Mouse (Mus musculus) heart, embryonic 12.5 days (tissue): ENCODE data around the gene Tnrc6a. TPM values are rescaled to one million over a fixed set of nuclear protein-coding genes. Genes with fewer than 3 reads are reported as not detected.

Source experiments
- ATAC-seq: fragments of 200-750 bp; cut with Nextera tagmentation; 2 replicates; pipeline ENCODE4 v1.8.0; 2017; ENCODE audit warnings: moderate TSS enrichment, moderate library complexity; ENCODE audit not compliant: insufficient number of reproducible peaks, low FRiP score
- H3K27ac ChIP-seq: fragments of 300-500 bp; sonication (generic); 2 replicates; pipeline ENCODE4 v1.5.1; 2016; ENCODE audit warnings: mild to moderate bottlenecking, moderate library complexity; ENCODE audit not compliant: poor library complexity, severe bottlenecking
- H3K27me3 ChIP-seq: fragments of 300-500 bp; sonication (generic); replicated peaks from 2 replicates; pipeline ENCODE4 v1.6.1; 2016; ENCODE audit warnings: mild to moderate bottlenecking, moderate library complexity
- H3K36me3 ChIP-seq: fragments of 300-500 bp; sonication (generic); 2 replicates; pipeline ENCODE4 v1.6.1; 2016; ENCODE audit warnings: mild to moderate bottlenecking, moderate library complexity
- H3K4me1 ChIP-seq: fragments of 300-500 bp; sonication (generic); replicated peaks from 2 replicates; pipeline ENCODE4 v1.6.1; 2016; ENCODE audit warnings: mild to moderate bottlenecking
- H3K4me2 ChIP-seq: fragments of 300-500 bp; sonication (generic); 2 replicates; pipeline ENCODE4 v1.6.1; 2016; ENCODE audit warnings: mild to moderate bottlenecking, moderate library complexity
- H3K4me3 ChIP-seq: fragments of 300-500 bp; sonication (generic); 2 replicates; pipeline ENCODE4 v1.5.1; 2016; ENCODE audit warnings: mild to moderate bottlenecking
- H3K9ac ChIP-seq: fragments of 300-500 bp; sonication (generic); 2 replicates; pipeline ENCODE4 v1.6.1; 2016; ENCODE audit warnings: mild to moderate bottlenecking, moderate library complexity
- H3K9me3 ChIP-seq: fragments of 300-500 bp; sonication (generic); replicated peaks from 2 replicates; pipeline ENCODE4 v1.6.1; 2016; ENCODE audit warnings: mild to moderate bottlenecking, moderate library complexity
- WGBS: fragments of 180-500 bp; shearing (Covaris S2); methylation state at CpG from one replicate; pipeline ENCODE4 v1.1.7; 2016; 5-methylcytosine and 5-hydroxymethylcytosine counted together
- polyA plus RNA-seq: library from polyadenylated mRNA; unstranded; fragments of >200 nt; fragmentation: Nextera tagmentation; extraction: Ambion mirVana; gene quantifications from 2 replicates; pipeline ENCODE4 v1.2.1, GENCODE M21; 2016

Tnrc6a gene
- polyA plus RNA-seq, 1 experiment from 2014 or later = 48.9 TPM

DNA sequence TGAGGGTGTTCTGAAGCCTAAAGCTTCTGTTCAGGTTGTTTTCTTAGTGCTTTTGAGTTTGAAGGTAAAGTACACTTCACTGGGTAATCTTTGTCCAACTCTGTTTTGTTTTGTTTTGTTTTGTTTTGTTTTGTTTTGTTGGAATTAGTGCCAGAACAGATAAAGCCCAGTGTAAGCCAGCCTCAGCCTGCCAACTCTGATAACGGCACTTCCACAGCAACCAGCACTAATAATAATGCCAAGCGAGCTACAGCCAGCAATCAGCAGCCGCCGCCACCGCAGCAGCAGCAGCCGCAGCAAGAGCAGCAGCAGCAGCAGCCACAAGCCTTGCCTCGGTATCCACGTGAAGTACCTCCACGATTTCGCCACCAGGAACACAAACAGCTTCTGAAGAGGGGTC lies 38.7 kb downstream of the Tnrc6a start:
- Histone ChIP-seq H3K4me3 (no peak overlapping the region), H3K27ac (peak overlapping the region; percentile 52), H3K9me3 (no peaks in the 10 kb centered on the region), H3K4me2 (no peak overlapping the region), H3K36me3 (peaks cover 58% of the 10 kb centered on the region), H3K27me3 (no peaks in the 10 kb centered on the region), H3K9ac (no peak overlapping the region), H3K4me1 (peaks cover 8% of the 10 kb centered on the region)
- 65% methylated on average over 10 of the region's 10 CpGs for WGBS
- no peak for ATAC-seq

GRCm38 (mm10) chr7:123167436-123167835 lies 43.8 kb downstream of the Tnrc6a start:
- H3K9me3 ChIP-seq = no peaks in the 10 kb centered on the region
- H3K4me3 ChIP-seq = no peak overlapping the region
- ATAC-seq = no peak
- peaks cover 7% of the 10 kb centered on the region for H3K4me1 ChIP-seq
- no peak overlapping the region for H3K9ac ChIP-seq
- H3K4me2 ChIP-seq = no peak overlapping the region
- peaks cover 94% of the 10 kb centered on the region for H3K36me3 ChIP-seq
- 87% methylated on average over 2 of the region's 2 CpGs for WGBS
- H3K27ac ChIP-seq = no peak overlapping the region
- no peaks in the 10 kb centered on the region for H3K27me3 ChIP-seq

DNA sequence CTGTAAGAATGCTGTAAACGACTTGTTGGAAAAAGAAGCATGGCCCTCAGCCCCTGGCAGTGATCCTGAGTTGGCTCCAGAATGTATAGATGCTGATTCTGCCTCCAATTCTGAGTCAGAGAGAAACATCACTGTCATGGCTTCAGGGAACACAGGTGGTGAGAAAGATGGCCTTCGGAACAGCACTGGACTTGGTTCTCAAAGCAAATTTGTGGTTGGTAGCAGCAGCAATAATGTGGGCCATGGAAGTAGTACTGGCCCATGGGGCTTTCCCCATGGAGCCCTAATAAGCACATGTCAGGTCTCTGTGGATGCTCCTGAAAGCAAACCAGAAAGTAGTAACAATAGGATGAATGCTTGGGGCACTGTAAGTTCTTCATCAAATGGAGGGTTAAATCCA lies 45.9 kb downstream of the Tnrc6a start:
- no peak for ATAC-seq
- H3K9me3 ChIP-seq = no peaks in the 10 kb centered on the region
- 0 out of 2 replicates have a peak, but pooled peaks cover 3% of the 10 kb centered on the region for H3K4me1 ChIP-seq
- H3K9ac ChIP-seq = no peak overlapping the region
- no peak overlapping the region for H3K27ac ChIP-seq
- 89% methylated on average over 2 of the region's 2 CpGs for WGBS
- no peaks in the 10 kb centered on the region for H3K27me3 ChIP-seq
- H3K4me3 ChIP-seq = no peak overlapping the region
- H3K36me3 ChIP-seq = peaks cover 91% of the 10 kb centered on the region
- no peak overlapping the region for H3K4me2 ChIP-seq

DNA sequence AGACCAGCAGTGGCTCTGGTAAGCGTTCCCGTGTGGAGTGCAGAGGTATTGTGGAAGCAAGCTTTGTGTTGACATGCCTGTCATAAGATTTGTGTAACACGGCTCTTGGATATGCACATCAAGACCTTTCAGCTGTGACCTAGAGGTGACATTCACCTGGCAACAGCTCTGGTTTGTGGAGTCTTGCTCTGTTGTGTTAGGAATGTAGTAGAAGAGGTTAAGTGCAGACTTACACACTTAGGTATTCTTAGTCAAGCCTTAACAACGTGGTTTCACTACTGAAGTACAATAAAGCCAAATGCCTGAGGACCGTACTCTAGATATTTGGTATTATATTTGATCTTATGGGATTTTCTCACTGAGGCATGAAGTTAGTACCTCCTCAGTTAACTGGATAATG lies 48.4 kb downstream of the Tnrc6a start:
- ATAC-seq = no peak

GRCm38 (mm10) chr7:123177215-123177614 lies 53.5 kb downstream of the Tnrc6a start:
- peaks cover 83% of the 10 kb centered on the region for H3K36me3 ChIP-seq
- H3K27ac ChIP-seq = no peak overlapping the region

More for the DNA sequence above, 48.4 kb downstream of the Tnrc6a start:
- Histone ChIP-seq H3K9me3 (no peaks in the 10 kb centered on the region), H3K4me2 (no peak overlapping the region), H3K27ac (no peak overlapping the region), H3K4me3 (no peak overlapping the region), H3K27me3 (no peaks in the 10 kb centered on the region), H3K36me3 (peaks cover 86% of the 10 kb centered on the region), H3K4me1 (0 out of 2 replicates have a peak, but pooled peaks cover 3% of the 10 kb centered on the region), H3K9ac (no peak overlapping the region)
- WGBS = 70% methylated on average over 5 of the region's 5 CpGs

GRCm38 (mm10) chr7:123181787-123182701 lies 58.4 kb downstream of the Tnrc6a start:
- Histone ChIP-seq H3K9me3 (no peaks in the 10 kb centered on the region), H3K4me2 (no peak overlapping the region), H3K4me3 (no peak overlapping the region), H3K4me1 (no peaks in the 10 kb centered on the region), H3K27me3 (no peaks in the 10 kb centered on the region), H3K27ac (no peak overlapping the region), H3K36me3 (peaks cover 85% of the 10 kb centered on the region), H3K9ac (no peak overlapping the region)
- no peak for ATAC-seq
- 87% methylated on average over 20 of the region's 20 CpGs for WGBS

More at GRCm38 (mm10) chr7:123177215-123177614, 53.5 kb downstream of the Tnrc6a start:
- no peak overlapping the region for H3K4me2 ChIP-seq
- no peak overlapping the region for H3K4me3 ChIP-seq
- no peaks in the 10 kb centered on the region for H3K4me1 ChIP-seq
- no peaks in the 10 kb centered on the region for H3K9me3 ChIP-seq
- no peaks in the 10 kb centered on the region for H3K27me3 ChIP-seq
- H3K9ac ChIP-seq = no peak overlapping the region
- no peak for ATAC-seq

- no peak overlapping the region for H3K4me3 ChIP-seq
- peaks cover 89% of the 10 kb centered on the region for H3K36me3 ChIP-seq
- H3K27ac ChIP-seq = no peak overlapping the region
- no peak for ATAC-seq
- no peak overlapping the region for H3K4me2 ChIP-seq
- 92% methylated on average over 1 of the region's 1 CpGs for WGBS
- H3K4me1 ChIP-seq = no peaks in the 10 kb centered on the region
- H3K9ac ChIP-seq = no peak overlapping the region
- no peaks in the 10 kb centered on the region for H3K9me3 ChIP-seq
- no peaks in the 10 kb centered on the region for H3K27me3 ChIP-seq
Observed at GRCm38 (mm10) chr7:123184891-123185290, 61.2 kb downstream of the Tnrc6a start.

DNA sequence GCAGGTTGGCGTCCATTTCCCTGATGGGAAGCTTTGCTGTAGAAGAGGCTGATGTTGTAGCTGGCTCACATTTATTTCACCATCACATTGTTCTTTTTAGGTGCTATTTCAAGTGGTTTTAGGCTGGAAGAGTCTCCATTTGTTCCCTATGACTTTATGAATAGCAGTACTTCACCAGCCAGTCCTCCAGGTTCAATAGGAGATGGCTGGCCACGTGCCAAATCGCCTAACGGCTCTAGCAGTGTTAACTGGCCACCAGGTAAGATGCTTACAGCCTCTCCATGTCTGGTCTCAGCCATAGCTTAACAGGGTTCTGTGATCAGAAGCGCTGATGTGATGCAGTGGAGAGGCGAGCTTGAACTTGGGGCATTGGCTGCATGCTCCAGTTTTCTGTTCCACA lies 62.8 kb downstream of the Tnrc6a start:
- Histone ChIP-seq H3K4me2 (no peak overlapping the region), H3K9me3 (no peaks in the 10 kb centered on the region), H3K4me1 (no peaks in the 10 kb centered on the region), H3K4me3 (no peak overlapping the region), H3K27ac (no peak overlapping the region), H3K36me3 (peaks cover 89% of the 10 kb centered on the region), H3K27me3 (no peaks in the 10 kb centered on the region), H3K9ac (no peak overlapping the region)
- ATAC-seq = no peak
- WGBS = 85% methylated on average over 6 of the region's 6 CpGs

GRCm38 (mm10) chr7:123187246-123187645 lies 63.6 kb downstream of the Tnrc6a start:
- H3K9me3 ChIP-seq = no peaks in the 10 kb centered on the region
- 85% methylated on average over 4 of the region's 4 CpGs for WGBS
- H3K4me3 ChIP-seq = no peak overlapping the region
- no peaks in the 10 kb centered on the region for H3K27me3 ChIP-seq
- peaks cover 89% of the 10 kb centered on the region for H3K36me3 ChIP-seq
- no peak for ATAC-seq
- H3K9ac ChIP-seq = no peak overlapping the region
- H3K27ac ChIP-seq = no peak overlapping the region
- H3K4me1 ChIP-seq = no peaks in the 10 kb centered on the region
- no peak overlapping the region for H3K4me2 ChIP-seq

GRCm38 (mm10) chr7:123188462-123188861 lies 64.8 kb downstream of the Tnrc6a start:
- WGBS = 85% methylated on average over 3 of the region's 3 CpGs
- no peak overlapping the region for H3K27ac ChIP-seq
- H3K27me3 ChIP-seq = no peaks in the 10 kb centered on the region
- H3K4me2 ChIP-seq = no peak overlapping the region
- H3K9ac ChIP-seq = no peak overlapping the region
- peaks cover 92% of the 10 kb centered on the region for H3K36me3 ChIP-seq
- H3K9me3 ChIP-seq = no peaks in the 10 kb centered on the region
- no peaks in the 10 kb centered on the region for H3K4me1 ChIP-seq
- no peak overlapping the region for H3K4me3 ChIP-seq
- no peak for ATAC-seq

- H3K4me1 ChIP-seq = no peaks in the 10 kb centered on the region
- H3K27ac ChIP-seq = no peak overlapping the region
- no peak overlapping the region for H3K4me2 ChIP-seq
- ATAC-seq = no peak
- no peaks in the 10 kb centered on the region for H3K9me3 ChIP-seq
- H3K27me3 ChIP-seq = no peaks in the 10 kb centered on the region
- 95% methylated on average over 8 of the region's 8 CpGs for WGBS
- no peak overlapping the region for H3K4me3 ChIP-seq
- peaks cover 89% of the 10 kb centered on the region for H3K36me3 ChIP-seq
- H3K9ac ChIP-seq = no peak overlapping the region
Observed at GRCm38 (mm10) chr7:123189762-123190161, 66.1 kb downstream of the Tnrc6a start.
